Mouse (Mus musculus) stomach, postnatal 0 days (tissue): ENCODE data around the gene Doc2g. TPM values are rescaled to one million over a fixed set of nuclear protein-coding genes. Genes with fewer than 3 reads are reported as not detected.

Source experiments
- ATAC-seq: fragments of 200-750 bp; cut with Nextera tagmentation; 2 replicates; pipeline ENCODE4 v1.8.0; 2017; ENCODE audit not compliant: low FRiP score, low TSS enrichment
- DNase-seq: peaks from one replicate; pipeline ENCODE4 v3.0.0-alpha.2; 2016; ENCODE audit warnings: low spot score
- H3K27ac ChIP-seq: fragments of 300-500 bp; sonication (generic); replicated peaks from 2 replicates; pipeline ENCODE4 v1.5.1; 2014; ENCODE audit warnings: mild to moderate bottlenecking, control low read depth
- H3K27me3 ChIP-seq: fragments of 300-500 bp; sonication (generic); 2 replicates; pipeline ENCODE4 v1.6.1; 2014; ENCODE audit warnings: low read length; ENCODE audit not compliant: control insufficient read depth, insufficient read depth
- H3K36me3 ChIP-seq: fragments of 300-500 bp; sonication (generic); 2 replicates; pipeline ENCODE4 v1.6.1; 2014; ENCODE audit warnings: low read length, mixed read lengths; ENCODE audit not compliant: control insufficient read depth, insufficient read depth
- H3K4me1 ChIP-seq: fragments of 300-500 bp; sonication (generic); replicated peaks from 2 replicates; pipeline ENCODE4 v1.6.1; 2014; ENCODE audit warnings: antibody characterized with exemption; ENCODE audit not compliant: control insufficient read depth, insufficient read depth
- H3K4me2 ChIP-seq: fragments of 300-500 bp; sonication (generic); replicated peaks from 2 replicates; pipeline ENCODE4 v1.6.1; 2014; ENCODE audit warnings: low read depth, mild to moderate bottlenecking, control low read depth, moderate library complexity
- H3K4me3 ChIP-seq: fragments of 300-500 bp; sonication (generic); 2 replicates; pipeline ENCODE4 v1.5.1; 2014; ENCODE audit warnings: low read depth, low read length, control low read depth
- H3K9ac ChIP-seq: fragments of 300-500 bp; sonication (generic); 2 replicates; pipeline ENCODE4 v1.6.1; 2014; ENCODE audit warnings: mild to moderate bottlenecking, low read length, control low read depth, mixed read lengths
- H3K9me3 ChIP-seq: fragments of 300-500 bp; sonication (generic); 2 replicates; pipeline ENCODE4 v1.6.1; 2016; ENCODE audit warnings: low read length; ENCODE audit not compliant: control insufficient read depth
- CTCF ChIP-seq: IDR thresholded peaks from 2 replicates; pipeline ENCODE4 v1.5.1; 2016; ENCODE audit warnings: antibody characterized with exemption, low read depth, mild to moderate bottlenecking, moderate library complexity
- EP300 ChIP-seq: optimal IDR thresholded peaks from 2 replicates; pipeline ENCODE3; 2016; ENCODE audit warnings: antibody characterized with exemption
- WGBS: fragments of 180-500 bp; shearing (Covaris S2); extraction: QIAGEN DNeasy Blood & Tissue Kit; methylation state at CpG from one replicate; pipeline ENCODE4 v1.1.7; 2014; 5-methylcytosine and 5-hydroxymethylcytosine counted together
- polyA plus RNA-seq: library from polyadenylated mRNA; unstranded; fragments of >200 nt; fragmentation: Nextera tagmentation; extraction: Ambion mirVana; gene quantifications from 2 replicates; pipeline ENCODE4 v1.2.1, GENCODE M21; 2015

The Doc2g gene
- polyA plus RNA-seq, 1 experiment from 2014 or later: 1.2 TPM

- Histone ChIP-seq H3K27me3 (no peaks in the 10 kb centered on the region), H3K27ac (peak overlapping the region; percentile 45; the same call in 1 of the 2 replicates), H3K4me2 (no peak overlapping the region), H3K4me1 (peaks cover 5% of the 10 kb centered on the region; the same call in 1 of the 2 replicates), H3K9ac (no peak overlapping the region), H3K36me3 (no peaks in the 10 kb centered on the region), H3K9me3 (no peaks in the 10 kb centered on the region), H3K4me3 (no peak overlapping the region)
- 36% methylated on average over 8 of the region's 8 CpGs for WGBS
- no peak for ATAC-seq
- no peak for DNase-seq
- no peak for TF ChIP-seq CTCF
- TF ChIP-seq EP300: no peak
These were observed 17.8 kb upstream of the Doc2g start for GRCm38 (mm10) chr19:3985261-3985681.

- peak within 1 kb of the TSS; percentile 77 for H3K27ac ChIP-seq
- ATAC-seq (peak; percentile 86), DNase-seq (peak; percentile 91)
- peak within 1 kb of the TSS; percentile 49 for H3K9ac ChIP-seq
- H3K4me3 ChIP-seq: no peak within 1 kb of the TSS
- no peaks in the 10 kb centered on the region for H3K36me3 ChIP-seq
- WGBS: 5% methylated on average over 8 of the region's 8 CpGs
- TF ChIP-seq EP300 (no peak), CTCF (no peak)
- no peaks in the 10 kb centered on the region for H3K27me3 ChIP-seq
- H3K4me2 ChIP-seq: peak within 1 kb of the TSS; percentile 0
- H3K9me3 ChIP-seq: no peaks in the 10 kb centered on the region
- H3K4me1 ChIP-seq: peaks cover 5% of the 10 kb centered on the region; the same call in 1 of the 2 replicates
These were observed 16.8 kb upstream of the Doc2g start, which contains the start of gene Acy3 for GRCm38 (mm10) chr19:3986334-3986733. Gene Acy3 (plus strand): TSS chr19:3986570.

- Histone ChIP-seq H3K27me3 (no peaks in the 10 kb centered on the region), H3K4me2 (no peak overlapping the region), H3K4me3 (no peak overlapping the region), H3K27ac (no peak overlapping the region), H3K36me3 (no peaks in the 10 kb centered on the region), H3K9ac (no peak overlapping the region), H3K4me1 (peaks cover 5% of the 10 kb centered on the region; the same call in 1 of the 2 replicates), H3K9me3 (no peaks in the 10 kb centered on the region)
- TF ChIP-seq EP300: no peak
- TF ChIP-seq CTCF: no peak
- WGBS: 82% methylated on average over 14 of the region's 14 CpGs
- no peak for DNase-seq
- ATAC-seq: no peak
These were observed 15.0 kb upstream of the Doc2g start for GRCm38 (mm10) chr19:3988066-3988465.

DNA sequence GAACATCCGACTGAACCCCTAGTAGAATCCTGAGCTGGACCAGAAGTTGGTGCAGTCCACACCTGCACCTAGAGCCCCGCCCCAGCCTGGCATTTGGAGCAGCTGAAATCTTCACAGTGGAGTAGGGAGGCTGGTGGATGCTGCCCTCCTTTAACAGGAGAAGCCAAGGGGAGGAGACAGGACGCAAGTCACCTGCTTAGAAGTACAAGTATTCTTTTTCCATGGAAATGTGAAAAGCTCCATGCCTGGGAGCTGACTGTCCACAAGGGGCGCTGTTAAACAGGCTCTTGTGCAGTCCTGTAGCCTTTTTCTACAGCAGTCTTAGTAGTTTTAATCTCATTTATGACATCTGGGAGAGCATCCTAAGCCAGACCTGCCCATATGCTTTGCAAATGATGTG is 14.4 kb upstream of the Doc2g start:
- TF ChIP-seq CTCF (peak; percentile 47), EP300 (no peak)

DNA sequence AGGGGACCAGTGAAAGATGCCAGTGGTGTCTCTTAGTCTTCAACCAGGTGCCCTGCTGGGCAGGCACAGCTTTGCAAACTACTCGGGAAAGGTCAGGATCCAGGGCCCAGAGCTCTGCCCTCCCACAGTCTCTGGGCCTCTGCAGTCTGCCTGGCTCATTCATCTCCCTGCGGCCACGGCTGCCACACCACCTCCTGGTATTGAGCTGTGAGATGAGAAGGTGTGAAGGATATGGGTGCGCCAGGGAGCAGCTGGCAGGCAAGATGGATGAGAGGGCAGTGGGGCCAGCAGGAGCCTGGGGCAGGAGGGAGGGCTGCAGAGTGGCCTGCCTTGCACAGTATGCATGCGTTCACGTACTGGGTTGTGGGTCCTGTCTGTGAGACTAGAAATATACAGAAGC is 12.3 kb upstream of the Doc2g start:
- WGBS: 41% methylated on average over 6 of the region's 6 CpGs
- DNase-seq (no peak), ATAC-seq (no peak)
- Histone ChIP-seq H3K9me3 (no peaks in the 10 kb centered on the region), H3K9ac (no peak overlapping the region), H3K36me3 (no peaks in the 10 kb centered on the region), H3K27ac (no peak overlapping the region), H3K4me1 (0 out of 2 replicates have a peak, but pooled peaks cover 5% of the 10 kb centered on the region), H3K27me3 (no peaks in the 10 kb centered on the region), H3K4me2 (no peak overlapping the region), H3K4me3 (no peak overlapping the region)
- TF ChIP-seq EP300 (no peak), CTCF (no peak)

More for the DNA sequence above, 14.4 kb upstream of the Doc2g start:
- no peaks in the 10 kb centered on the region for H3K36me3 ChIP-seq
- H3K4me1 ChIP-seq: peaks cover 5% of the 10 kb centered on the region; the same call in 1 of the 2 replicates
- H3K9me3 ChIP-seq: no peaks in the 10 kb centered on the region
- 84% methylated on average over 4 of the region's 4 CpGs for WGBS
- H3K27me3 ChIP-seq: no peaks in the 10 kb centered on the region
- no peak overlapping the region for H3K4me2 ChIP-seq
- no peak for ATAC-seq
- no peak overlapping the region for H3K9ac ChIP-seq
- no peak overlapping the region for H3K4me3 ChIP-seq
- DNase-seq: no peak
- no peak overlapping the region for H3K27ac ChIP-seq

DNA sequence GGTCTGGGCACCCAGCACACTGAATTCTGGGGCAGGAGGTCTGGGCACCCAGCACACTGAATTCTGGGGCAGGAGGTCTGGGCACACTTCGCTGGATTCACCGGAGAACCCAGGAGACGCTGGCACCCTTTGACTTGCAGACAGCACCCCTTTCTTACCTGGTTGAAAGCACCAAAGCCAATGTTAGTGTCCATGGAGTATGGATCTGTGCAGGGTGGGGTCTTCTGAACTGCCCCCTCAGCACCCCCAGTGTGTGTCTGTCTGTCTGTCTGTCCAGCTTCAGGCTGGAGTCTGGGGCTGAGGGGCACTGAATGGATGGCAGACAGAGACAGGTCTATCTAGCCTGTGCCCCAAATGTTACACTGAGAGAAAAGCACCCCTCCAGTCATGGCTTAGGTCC is 11.6 kb upstream of the Doc2g start:
- Histone ChIP-seq H3K4me1 (0 out of 2 replicates have a peak, but pooled peaks cover 4% of the 10 kb centered on the region), H3K9ac (no peak overlapping the region), H3K4me2 (no peak overlapping the region), H3K27ac (no peak overlapping the region), H3K27me3 (no peaks in the 10 kb centered on the region), H3K36me3 (no peaks in the 10 kb centered on the region), H3K4me3 (no peak overlapping the region), H3K9me3 (no peaks in the 10 kb centered on the region)
- ATAC-seq (no peak), DNase-seq (no peak)
- WGBS: 97% methylated on average over 3 of the region's 3 CpGs
- TF ChIP-seq EP300: no peak
- TF ChIP-seq CTCF: no peak
